Comparison of ENCODE assay signal across 24 mouse cellular contexts in genomic region chr16:94785873-94786272, GRCm38 (mm10).
DNase-seq lines count a peak whose midpoint lies in the region; ATAC-seq and TF ChIP-seq lines count a peak whose summit lies in the region.
"Had no signal": no experiment of that assay in that cellular context is flagged by ENCODE, and none has a peak within 500 bp of the region (broad histone marks: within the 10 kb centered on the region; RNA-seq: fewer than 3 reads in every experiment).

No protein-coding gene starts in this region.

- TF ChIP-seq CTCF in kidney, postnatal 0 days (IDR thresholded peaks at IDR 0.05; ENCODE audit: low read depth) = 0 out of 2 replicates have a peak, but pooled peaks have one; percentile 6
- 0 out of 2 replicates have a peak, but pooled peaks have one; percentile 27 for TF ChIP-seq CTCF in liver, embryonic 14.5 days (IDR thresholded peaks at IDR 0.05; ENCODE audit: low read depth)
- TF ChIP-seq CTCF in ES-Bruce4 (IDR thresholded peaks at IDR 0.05; ENCODE audit: low read depth, low read length) = peak; percentile 36
- TF ChIP-seq CTCF in stomach, postnatal 0 days (IDR thresholded peaks at IDR 0.05; ENCODE audit: low read depth) = peak; percentile 16; the same call in 1 of the 2 replicates

- 79% methylated on average over 5 of the region's 5 CpGs for WGBS in kidney, postnatal 0 days
- WGBS in liver, embryonic 14.5 days (ENCODE audit: insufficient replicate concordance) = 55% methylated on average over 5 of the region's 5 CpGs
- WGBS in liver, embryonic 12.5 days (ENCODE audit: insufficient replicate concordance) = 63% methylated on average over 5 of the region's 5 CpGs
- 80% methylated on average over 5 of the region's 5 CpGs for WGBS in stomach, postnatal 0 days

- DNase-seq in kidney, postnatal 0 days (ENCODE audit: low spot score) = no peak
- no peak for DNase-seq in kidney, adult 11 months
- no peak for DNase-seq in liver, embryonic 14.5 days (ENCODE audit: low read depth in 3 of 3, low spot score in 3 of 3)
- no peak for DNase-seq in stomach, postnatal 0 days (ENCODE audit: low spot score)
- DNase-seq in layer of hippocampus, adult 9-10 months (ENCODE audit: low spot score) = no peak
- DNase-seq: adrenal gland, postnatal 10 days; adrenal gland, postnatal 36 days; B cell, adult 2 months; cerebellum, adult 11 months; cerebellum, adult 2 months; cerebellum, adult 9-11 months; cerebellum, postnatal 25 days; gastrocnemius, postnatal 25 days; heart, adult 2 months; heart, postnatal 14 days; heart, postnatal 4 days had no signal

- H3K4me3 ChIP-seq in kidney, postnatal 0 days (replicated peaks; ENCODE audit: low read depth, low read length) = no peak overlapping the region
- H3K4me3 ChIP-seq in liver, embryonic 14.5 days (ENCODE audit: insufficient read depth in 1 of 2, low read depth in 2 of 2, low read length in 2 of 2) = no peak overlapping the region
- no peak overlapping the region for H3K4me3 ChIP-seq in liver, embryonic 12.5 days
- H3K4me3 ChIP-seq in ES-Bruce4 (ENCODE audit: low read depth, low read length) = no peak overlapping the region
- H3K4me3 ChIP-seq in stomach, postnatal 0 days (ENCODE audit: low read depth, low read length) = no peak overlapping the region
- H3K4me3 ChIP-seq: embryonic facial prominence, embryonic 12.5 days; embryonic facial prominence, embryonic 15.5 days; forebrain, embryonic 15.5 days; heart, adult 2 months; heart, embryonic 10.5 days; heart, embryonic 13.5 days; hindbrain, embryonic 15.5 days had no signal

- H3K27me3 ChIP-seq in kidney, postnatal 0 days (ENCODE audit: insufficient read depth, low read length) = no peaks in the 10 kb centered on the region
- no peaks in the 10 kb centered on the region for H3K27me3 ChIP-seq in liver, embryonic 14.5 days (ENCODE audit: control insufficient read depth, insufficient read depth, low read length)
- 0 out of 2 replicates have a peak, but pooled peaks cover 6% of the 10 kb centered on the region for H3K27me3 ChIP-seq in liver, embryonic 12.5 days (replicated peaks)
- no peaks in the 10 kb centered on the region for H3K27me3 ChIP-seq in ES-Bruce4 (ENCODE audit: control insufficient read depth, insufficient read depth, low read length, poor library complexity, severe bottlenecking)
- H3K27me3 ChIP-seq in stomach, postnatal 0 days (ENCODE audit: control insufficient read depth, insufficient read depth, low read length) = no peaks in the 10 kb centered on the region
- H3K27me3 ChIP-seq: embryonic facial prominence, embryonic 12.5 days; forebrain, embryonic 15.5 days; hindbrain, embryonic 15.5 days had no signal

- H3K9ac ChIP-seq in kidney, postnatal 0 days (ENCODE audit: low read depth, low read length) = no peak overlapping the region
- no peak overlapping the region for H3K9ac ChIP-seq in liver, embryonic 14.5 days (replicated peaks)
- no peak overlapping the region for H3K9ac ChIP-seq in liver, embryonic 12.5 days
- no peak overlapping the region for H3K9ac ChIP-seq in ES-Bruce4 (ENCODE audit: low read depth, poor library complexity, severe bottlenecking)
- no peak overlapping the region for H3K9ac ChIP-seq in stomach, postnatal 0 days (ENCODE audit: low read length)
- H3K9ac ChIP-seq: embryonic facial prominence, embryonic 12.5 days; embryonic facial prominence, embryonic 15.5 days; forebrain, embryonic 15.5 days; heart, embryonic 13.5 days; hindbrain, embryonic 15.5 days had no signal

- H3K36me3 ChIP-seq in kidney, postnatal 0 days (ENCODE audit: insufficient read depth, low read length) = no peaks in the 10 kb centered on the region
- no peaks in the 10 kb centered on the region for H3K36me3 ChIP-seq in liver, embryonic 14.5 days (replicated peaks; ENCODE audit: control insufficient read depth, insufficient read depth, low read depth)
- no peaks in the 10 kb centered on the region for H3K36me3 ChIP-seq in liver, embryonic 12.5 days
- no peaks in the 10 kb centered on the region for H3K36me3 ChIP-seq in ES-Bruce4 (ENCODE audit: control insufficient read depth, insufficient read depth, low read length, poor library complexity, severe bottlenecking)
- H3K36me3 ChIP-seq in stomach, postnatal 0 days (ENCODE audit: control insufficient read depth, insufficient read depth, low read length) = no peaks in the 10 kb centered on the region
- H3K36me3 ChIP-seq: embryonic facial prominence, embryonic 12.5 days; embryonic facial prominence, embryonic 15.5 days; forebrain, embryonic 15.5 days; heart, embryonic 10.5 days; heart, embryonic 13.5 days; hindbrain, embryonic 15.5 days had no signal

- H3K9me3 ChIP-seq in kidney, postnatal 0 days (replicated peaks; ENCODE audit: low read length) = no peaks in the 10 kb centered on the region
- H3K9me3 ChIP-seq in liver, embryonic 14.5 days (ENCODE audit: control insufficient read depth, low read length) = no peaks in the 10 kb centered on the region
- no peaks in the 10 kb centered on the region for H3K9me3 ChIP-seq in liver, embryonic 12.5 days (replicated peaks)
- no peaks in the 10 kb centered on the region for H3K9me3 ChIP-seq in ES-Bruce4 (replicated peaks; ENCODE audit: control insufficient read depth, insufficient read depth, low read length, poor library complexity, severe bottlenecking)
- H3K9me3 ChIP-seq in stomach, postnatal 0 days (ENCODE audit: control insufficient read depth, low read length) = no peaks in the 10 kb centered on the region
- H3K9me3 ChIP-seq: embryonic facial prominence, embryonic 12.5 days; embryonic facial prominence, embryonic 15.5 days; forebrain, embryonic 15.5 days; heart, embryonic 10.5 days; heart, embryonic 13.5 days; hindbrain, embryonic 15.5 days had no signal

- no peak overlapping the region for H3K4me2 ChIP-seq in kidney, postnatal 0 days (ENCODE audit: low read length)
- no peak overlapping the region for H3K4me2 ChIP-seq in liver, embryonic 14.5 days (ENCODE audit: low read depth)
- no peak overlapping the region for H3K4me2 ChIP-seq in liver, embryonic 12.5 days
- no peak overlapping the region for H3K4me2 ChIP-seq in stomach, postnatal 0 days (replicated peaks; ENCODE audit: low read depth)
- H3K4me2 ChIP-seq: embryonic facial prominence, embryonic 12.5 days; embryonic facial prominence, embryonic 15.5 days; forebrain, embryonic 15.5 days; heart, embryonic 13.5 days; hindbrain, embryonic 15.5 days had no signal

- no peak for TF ChIP-seq EP300 in liver, embryonic 14.5 days (IDR thresholded peaks at IDR 0.05; ENCODE audit: low read depth)
- no peak for TF ChIP-seq EP300 in ES-Bruce4 (IDR thresholded peaks at IDR 0.05; ENCODE audit: insufficient read depth, low read depth, low read length)
- TF ChIP-seq EP300 in stomach, postnatal 0 days (optimal IDR thresholded peaks at IDR 0.05) = no peak

- ATAC-seq in kidney, postnatal 0 days (replicated peaks; ENCODE audit: low FRiP score, low read depth) = no peak
- ATAC-seq in liver, embryonic 14.5 days (ENCODE audit: insufficient read depth) = no peak
- no peak for ATAC-seq in liver, embryonic 12.5 days
- ATAC-seq in stomach, postnatal 0 days (ENCODE audit: low FRiP score, low TSS enrichment) = no peak
- ATAC-seq: forebrain, embryonic 15.5 days had no signal

- no peak overlapping the region for H3K27ac ChIP-seq in kidney, postnatal 0 days
- H3K27ac ChIP-seq in liver, embryonic 14.5 days = no peak overlapping the region
- no peak overlapping the region for H3K27ac ChIP-seq in liver, embryonic 12.5 days
- H3K27ac ChIP-seq in ES-Bruce4 (ENCODE audit: insufficient read depth, low read length) = no peak overlapping the region
- H3K27ac ChIP-seq in stomach, postnatal 0 days (replicated peaks) = no peak overlapping the region
- H3K27ac ChIP-seq: embryonic facial prominence, embryonic 12.5 days; embryonic facial prominence, embryonic 15.5 days; forebrain, embryonic 15.5 days; heart, adult 2 months; heart, embryonic 10.5 days; heart, embryonic 13.5 days; hindbrain, embryonic 15.5 days had no signal

- TF ChIP-seq POLR2A in ES-Bruce4 (IDR thresholded peaks at IDR 0.05; ENCODE audit: insufficient read depth, low read length) = no peak

- no peaks in the 10 kb centered on the region for H3K4me1 ChIP-seq in kidney, postnatal 0 days (replicated peaks; ENCODE audit: insufficient read depth, low read length)
- no peaks in the 10 kb centered on the region for H3K4me1 ChIP-seq in liver, embryonic 14.5 days (replicated peaks; ENCODE audit: control insufficient read depth in 2 of 2, insufficient read depth in 2 of 2, low read length in 1 of 2)
- no peaks in the 10 kb centered on the region for H3K4me1 ChIP-seq in liver, embryonic 12.5 days
- no peaks in the 10 kb centered on the region for H3K4me1 ChIP-seq in ES-Bruce4 (ENCODE audit: control insufficient read depth, insufficient read depth, low read length)
- no peaks in the 10 kb centered on the region for H3K4me1 ChIP-seq in stomach, postnatal 0 days (replicated peaks; ENCODE audit: control insufficient read depth, insufficient read depth)
- H3K4me1 ChIP-seq: embryonic facial prominence, embryonic 12.5 days; forebrain, embryonic 15.5 days; heart, embryonic 10.5 days; heart, embryonic 13.5 days had no signal
